Mouse (Mus musculus): Measurements from ENCODE around the gene Flnb. TPM values are rescaled to one million over a fixed set of nuclear protein-coding genes. Genes with fewer than 3 reads are reported as not detected.

Gene Flnb
- polyA plus RNA-seq, 1 experiment: 54.5 TPM

GRCm38 (mm10) chr14:7918150-7918991, 100.6 kb downstream of the Flnb start:
- Histone ChIP-seq H3K36me3 (ENCODE audit: control insufficient read depth, insufficient read depth) (peaks cover 45% of the 10 kb centered on the region), H3K4me2 (ENCODE audit: low read depth) (no peak overlapping the region), H3K27me3 (ENCODE audit: control insufficient read depth, insufficient read depth, insufficient read length) (no peaks in the 10 kb centered on the region), H3K4me3 (no peak overlapping the region), H3K79me2 (ENCODE audit: control insufficient read depth, insufficient read depth) (no peaks in the 10 kb centered on the region), H3ac (ENCODE audit: control insufficient read depth, insufficient read length) (no peak overlapping the region)
- TF ChIP-seq E2F4 (IDR thresholded peaks at IDR 0.05; ENCODE audit: insufficient read depth) (no peak), TCF12 (IDR thresholded peaks at IDR 0.05; ENCODE audit: insufficient read depth, poor library complexity, severe bottlenecking) (no peak), TCF3 (IDR thresholded peaks at IDR 0.05; ENCODE audit: insufficient read length, low read depth) (no peak), POLR2A (IDR thresholded peaks at IDR 0.05; ENCODE audit: insufficient read length, low read depth) (no peak), USF1 (IDR thresholded peaks at IDR 0.05; ENCODE audit: low read depth) (no peak), MAX (IDR thresholded peaks at IDR 0.05; ENCODE audit: low read depth) (no peak), MYOG (IDR thresholded peaks at IDR 0.05; ENCODE audit: control insufficient read depth in 1 of 3, insufficient read depth in 1 of 3, insufficient read length in 2 of 3, low read depth in 2 of 3) (no peak), SRF (IDR thresholded peaks at IDR 0.05; ENCODE audit: control insufficient read depth, insufficient read length, low read depth) (no peak), MYOD1 (IDR thresholded peaks at IDR 0.05; ENCODE audit: control insufficient read depth in 1 of 3, insufficient read length in 2 of 3, low read depth in 2 of 3) (no peak), POLR2AphosphoS2 (IDR thresholded peaks at IDR 0.05; ENCODE audit: insufficient read length, low read depth) (no peak), REST (IDR thresholded peaks at IDR 0.05; ENCODE audit: insufficient read depth, insufficient read length) (no peak), CEBPB (IDR thresholded peaks at IDR 0.05; ENCODE audit: insufficient read depth, poor library complexity, severe bottlenecking) (no peak)

- Histone ChIP-seq H3K36me3 (ENCODE audit: control insufficient read depth, insufficient read depth) (peaks cover 43% of the 10 kb centered on the region), H3K4me2 (ENCODE audit: low read depth) (no peak overlapping the region), H3K79me2 (ENCODE audit: control insufficient read depth, insufficient read depth) (no peaks in the 10 kb centered on the region), H3ac (ENCODE audit: control insufficient read depth, insufficient read length) (no peak overlapping the region), H3K27me3 (ENCODE audit: control insufficient read depth, insufficient read depth, insufficient read length) (no peaks in the 10 kb centered on the region), H3K4me3 (no peak overlapping the region)
- TF ChIP-seq REST (IDR thresholded peaks at IDR 0.05; ENCODE audit: insufficient read depth, insufficient read length) (no peak), POLR2AphosphoS2 (IDR thresholded peaks at IDR 0.05; ENCODE audit: insufficient read length, low read depth) (no peak), MAX (IDR thresholded peaks at IDR 0.05; ENCODE audit: low read depth) (no peak), MYOD1 (IDR thresholded peaks at IDR 0.05; ENCODE audit: control insufficient read depth in 1 of 3, insufficient read length in 2 of 3, low read depth in 2 of 3) (no peak), SRF (IDR thresholded peaks at IDR 0.05; ENCODE audit: control insufficient read depth, insufficient read length, low read depth) (no peak), TCF12 (IDR thresholded peaks at IDR 0.05; ENCODE audit: insufficient read depth, poor library complexity, severe bottlenecking) (no peak), POLR2A (IDR thresholded peaks at IDR 0.05; ENCODE audit: insufficient read length, low read depth) (no peak), E2F4 (IDR thresholded peaks at IDR 0.05; ENCODE audit: insufficient read depth) (no peak), TCF3 (IDR thresholded peaks at IDR 0.05; ENCODE audit: insufficient read length, low read depth) (no peak)
Observed at GRCm38 (mm10) chr14:7919309-7919708, 101.6 kb downstream of the Flnb start.

- H3ac ChIP-seq (ENCODE audit: control insufficient read depth, insufficient read length): no peak overlapping the region
- no peak overlapping the region for H3K4me3 ChIP-seq
- no peaks in the 10 kb centered on the region for H3K27me3 ChIP-seq (ENCODE audit: control insufficient read depth, insufficient read depth, insufficient read length)
- TF ChIP-seq TCF12 (IDR thresholded peaks at IDR 0.05; ENCODE audit: insufficient read depth, poor library complexity, severe bottlenecking): no peak
- no peak for TF ChIP-seq USF1 (IDR thresholded peaks at IDR 0.05; ENCODE audit: low read depth)
- no peak for TF ChIP-seq MAX (IDR thresholded peaks at IDR 0.05; ENCODE audit: low read depth)
- no peak for TF ChIP-seq CEBPB (IDR thresholded peaks at IDR 0.05; ENCODE audit: insufficient read depth, poor library complexity, severe bottlenecking)
- no peak for TF ChIP-seq MYOD1 (IDR thresholded peaks at IDR 0.05; ENCODE audit: control insufficient read depth in 1 of 3, insufficient read length in 2 of 3, low read depth in 2 of 3)
- TF ChIP-seq SRF (IDR thresholded peaks at IDR 0.05; ENCODE audit: control insufficient read depth, insufficient read length, low read depth): no peak
- no peak for TF ChIP-seq POLR2A (IDR thresholded peaks at IDR 0.05; ENCODE audit: insufficient read length, low read depth)
- no peak for TF ChIP-seq TCF3 (IDR thresholded peaks at IDR 0.05; ENCODE audit: insufficient read length, low read depth)
- no peak for TF ChIP-seq MYOG (IDR thresholded peaks at IDR 0.05; ENCODE audit: control insufficient read depth in 1 of 3, insufficient read depth in 1 of 3, insufficient read length in 2 of 3, low read depth in 2 of 3)
- TF ChIP-seq E2F4 (IDR thresholded peaks at IDR 0.05; ENCODE audit: insufficient read depth): no peak
- no peak for TF ChIP-seq REST (IDR thresholded peaks at IDR 0.05; ENCODE audit: insufficient read depth, insufficient read length)
- TF ChIP-seq POLR2AphosphoS2 (IDR thresholded peaks at IDR 0.05; ENCODE audit: insufficient read length, low read depth): no peak
- H3K79me2 ChIP-seq (ENCODE audit: control insufficient read depth, insufficient read depth): no peaks in the 10 kb centered on the region
- no peak overlapping the region for H3K4me2 ChIP-seq (ENCODE audit: low read depth)
- peaks cover 49% of the 10 kb centered on the region for H3K36me3 ChIP-seq (ENCODE audit: control insufficient read depth, insufficient read depth)
Observed at GRCm38 (mm10) chr14:7919921-7920320, 102.2 kb downstream of the Flnb start.

- H3K79me2 ChIP-seq (ENCODE audit: control insufficient read depth, insufficient read depth): no peaks in the 10 kb centered on the region
- H3ac ChIP-seq (ENCODE audit: control insufficient read depth, insufficient read length): no peak overlapping the region
- H3K4me2 ChIP-seq (ENCODE audit: low read depth): no peak overlapping the region
- no peak overlapping the region for H3K4me3 ChIP-seq
- TF ChIP-seq TCF3 (IDR thresholded peaks at IDR 0.05; ENCODE audit: insufficient read length, low read depth) (no peak), MYOD1 (IDR thresholded peaks at IDR 0.05; ENCODE audit: control insufficient read depth in 1 of 3, insufficient read length in 2 of 3, low read depth in 2 of 3) (no peak), MYOG (IDR thresholded peaks at IDR 0.05; ENCODE audit: control insufficient read depth in 1 of 3, insufficient read depth in 1 of 3, insufficient read length in 2 of 3, low read depth in 2 of 3) (no peak), POLR2AphosphoS2 (IDR thresholded peaks at IDR 0.05; ENCODE audit: insufficient read length, low read depth) (no peak), TCF12 (IDR thresholded peaks at IDR 0.05; ENCODE audit: insufficient read depth, poor library complexity, severe bottlenecking) (no peak), REST (IDR thresholded peaks at IDR 0.05; ENCODE audit: insufficient read depth, insufficient read length) (no peak), MAX (IDR thresholded peaks at IDR 0.05; ENCODE audit: low read depth) (no peak), E2F4 (IDR thresholded peaks at IDR 0.05; ENCODE audit: insufficient read depth) (no peak), USF1 (IDR thresholded peaks at IDR 0.05; ENCODE audit: low read depth) (no peak), SRF (IDR thresholded peaks at IDR 0.05; ENCODE audit: control insufficient read depth, insufficient read length, low read depth) (no peak)
- H3K27me3 ChIP-seq (ENCODE audit: control insufficient read depth, insufficient read depth, insufficient read length): no peaks in the 10 kb centered on the region
- H3K36me3 ChIP-seq (ENCODE audit: control insufficient read depth, insufficient read depth): peaks cover 53% of the 10 kb centered on the region
Observed at GRCm38 (mm10) chr14:7921459-7921858, 103.7 kb downstream of the Flnb start.
